Mouse (Mus musculus): Measurements from ENCODE around the gene Smdt1.
"Not testable (repeated sequence)": the region's sequence is repeated elsewhere in the genome, so short reads cannot be mapped to it uniquely, and the experiment has no call there.

The Smdt1 gene

DNA sequence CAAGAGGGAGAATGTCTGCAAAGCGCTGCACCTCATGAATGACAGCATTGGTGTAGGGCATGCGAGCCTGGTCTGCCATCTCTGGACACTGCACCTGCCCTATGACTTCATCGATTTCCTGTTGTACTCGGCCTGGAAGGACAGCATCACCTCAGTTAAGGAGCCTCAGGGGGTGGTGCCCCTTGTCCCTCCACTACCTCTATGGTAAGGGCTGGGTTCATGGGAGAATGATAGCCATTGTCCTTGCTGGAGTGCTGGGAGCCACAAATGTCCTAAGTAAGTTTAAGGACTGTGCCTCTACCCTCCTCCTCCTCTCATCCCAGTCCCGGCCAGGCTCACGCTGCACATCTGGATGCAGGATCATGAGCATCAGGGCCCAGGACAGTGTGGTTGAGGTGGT, 33.7 kb downstream of the Smdt1 start:
- DNase-seq = no peak

- no peak for DNase-seq
These were observed 34.2 kb downstream of the Smdt1 start for GRCm38 (mm10) chr15:82372991-82373390.

- DNase-seq = no peak
These were observed 35.7 kb downstream of the Smdt1 start for GRCm38 (mm10) chr15:82374437-82374836.

GRCm38 (mm10) chr15:82375855-82376254, 37.1 kb downstream of the Smdt1 start:
- no peak for DNase-seq

DNA sequence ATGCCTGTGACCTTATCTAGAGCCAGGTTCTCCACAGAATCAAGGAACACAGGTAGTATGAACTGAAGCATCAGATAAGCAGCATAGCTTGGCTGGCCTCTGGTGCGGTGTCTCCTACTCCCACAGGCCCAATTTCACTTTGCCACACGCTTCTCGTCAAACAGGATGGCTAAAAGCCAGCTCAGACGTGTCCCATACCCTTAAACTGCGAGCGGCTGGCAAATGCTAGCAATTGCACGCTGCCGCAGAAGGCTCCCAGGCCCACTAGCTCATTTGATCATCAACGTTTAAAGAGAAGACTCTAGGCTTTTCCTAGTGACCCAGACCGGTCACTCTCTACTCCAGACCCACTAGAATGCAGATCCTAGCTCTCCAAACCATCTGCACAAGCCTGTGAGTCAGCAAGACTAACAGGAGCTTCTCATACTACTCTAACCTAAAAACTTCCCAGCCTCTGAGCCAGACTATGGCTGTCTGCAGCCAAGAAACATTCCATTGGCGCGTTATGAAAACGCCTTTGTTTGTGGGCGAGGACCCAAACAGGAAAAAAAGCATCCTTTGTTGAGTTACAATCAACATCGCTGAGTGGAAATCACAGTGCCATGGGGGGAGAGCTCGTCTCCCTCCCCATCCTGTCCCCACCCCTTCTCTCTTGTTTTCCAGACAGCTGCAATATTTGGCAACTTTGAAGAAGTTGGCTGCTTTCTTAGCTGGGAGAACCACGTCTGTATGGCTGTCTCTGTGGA, 37.8 kb downstream of the Smdt1 start:
- DNase-seq = no peak

DNA sequence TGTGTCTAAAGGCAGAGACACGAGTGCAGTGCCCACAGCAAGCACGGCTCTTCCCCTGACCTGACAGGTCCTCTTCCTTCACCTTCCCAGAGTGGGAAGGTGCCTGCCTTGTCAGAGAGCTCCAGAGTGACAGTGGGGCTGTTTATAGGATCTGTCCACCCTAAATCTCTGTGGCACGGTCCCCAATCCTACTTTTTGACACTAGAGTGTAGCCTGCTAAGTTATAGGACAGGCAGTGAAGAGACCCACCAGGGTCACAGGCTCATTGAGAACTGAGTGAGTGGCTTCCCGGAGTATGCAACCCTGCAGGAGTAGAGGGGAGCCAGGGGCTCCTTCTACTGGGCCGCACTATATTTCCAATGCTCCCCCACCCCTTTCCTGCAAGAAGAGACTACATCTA, 38.9 kb downstream of the Smdt1 start:
- DNase-seq = no peak

GRCm38 (mm10) chr15:82378261-82379180, 39.8 kb downstream of the Smdt1 start:
- DNase-seq = no peak

GRCm38 (mm10) chr15:82379511-82379870, 40.7 kb downstream of the Smdt1 start:
- no peak for DNase-seq

GRCm38 (mm10) chr15:82379871-82380713, 41.3 kb downstream of the Smdt1 start, which contains the start of gene Cyp2d22:
Gene Cyp2d22, minus strand, starts transcription at chr15:82380260.
- DNase-seq = no peak

DNA sequence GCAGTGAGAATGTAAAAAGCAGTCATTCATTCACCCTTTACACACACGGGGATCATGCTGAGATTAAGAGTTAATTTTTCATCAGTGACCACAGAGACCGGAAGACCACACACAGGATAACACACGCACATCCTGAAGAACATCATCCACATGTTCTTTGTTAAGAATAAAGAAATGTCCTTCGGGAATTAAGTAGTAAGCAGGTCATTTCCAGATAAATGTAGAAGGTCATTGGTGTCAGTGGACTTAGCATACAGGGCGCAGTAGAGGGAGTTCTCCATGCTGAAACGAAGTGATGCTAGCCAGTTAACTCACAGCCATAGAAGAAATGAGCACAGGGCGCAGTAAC, 41.9 kb downstream of the Smdt1 start:
- no peak for DNase-seq

- no peak for DNase-seq
These were observed 43.7 kb downstream of the Smdt1 start for GRCm38 (mm10) chr15:82382441-82382840.

DNA sequence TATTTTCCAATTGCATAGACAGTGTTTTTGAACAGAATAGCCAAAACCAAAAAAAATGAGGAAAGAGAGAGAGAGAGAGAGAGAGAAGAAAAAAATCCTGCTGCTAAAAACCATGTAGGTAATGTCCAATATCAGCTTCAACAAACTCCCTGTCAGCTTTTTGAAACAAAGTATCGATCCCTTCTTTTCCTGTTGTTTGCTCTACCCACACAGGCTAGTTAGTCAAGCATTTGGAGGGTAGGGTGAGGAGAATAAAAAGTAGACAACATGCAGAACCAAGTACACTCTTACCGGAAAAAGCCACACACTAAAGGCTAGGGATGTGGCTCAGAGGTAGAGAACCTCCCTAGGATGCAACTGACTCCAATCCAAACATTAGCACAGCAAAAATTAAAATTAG, 47.0 kb downstream of the Smdt1 start:
- no peak for DNase-seq

- not testable (repeated sequence) for DNase-seq
These were observed 51.2 kb downstream of the Smdt1 start for GRCm38 (mm10) chr15:82389916-82390315.

- not testable (repeated sequence) for DNase-seq
These were observed 55.2 kb downstream of the Smdt1 start, which contains the start of gene Cyp2d11 for GRCm38 (mm10) chr15:82393922-82394321. Gene Cyp2d11, minus strand, starts transcription at chr15:82394022.

GRCm38 (mm10) chr15:82395955-82396354, 57.2 kb downstream of the Smdt1 start:
- DNase-seq = not testable (repeated sequence)
